In genomic region chr11:65678824-65679402, GRCm38 (mm10) we compare ENCODE assay signal across 8 mouse cellular contexts.
DNase-seq lines count a peak whose midpoint lies in the region; ATAC-seq and TF ChIP-seq lines count a peak whose summit lies in the region.

No protein-coding gene starts in this region.

- no peaks in the 10 kb centered on the region for H3K36me3 ChIP-seq in liver, embryonic 14.5 days (replicated peaks; ENCODE audit: control insufficient read depth, insufficient read depth, low read depth)

- no peak overlapping the region for H3K27ac ChIP-seq in liver, embryonic 14.5 days

- WGBS in liver, embryonic 14.5 days (ENCODE audit: insufficient replicate concordance), result 31% methylated on average over 12 of the region's 12 CpGs

- TF ChIP-seq CTCF in liver, embryonic 14.5 days (IDR thresholded peaks at IDR 0.05; ENCODE audit: low read depth), result peak; percentile 67

- H3K4me2 ChIP-seq in liver, embryonic 14.5 days (ENCODE audit: low read depth), result no peak overlapping the region

- peak; percentile 13 for DNase-seq in kidney, adult 18-20 months
- DNase-seq in kidney, adult 11 months, result no peak
- peak; percentile 10 for DNase-seq in brain, embryonic 18.5 days (ENCODE audit: low read depth, low spot score)
- peak; percentile 5 to 11 for DNase-seq in kidney, adult 8-10 months
- peak; percentile 2 to 16 (median 10) for DNase-seq in liver, embryonic 14.5 days (ENCODE audit: low read depth in 3 of 3, low spot score in 3 of 3)
- peak; percentile 30 for DNase-seq in retina, postnatal 7 days (ENCODE audit: low read depth, low spot score)
- no peak for DNase-seq in ovary, postnatal 10 days (ENCODE audit: low spot score)

- H3K27me3 ChIP-seq in liver, embryonic 14.5 days (ENCODE audit: control insufficient read depth, insufficient read depth, low read length), result no peaks in the 10 kb centered on the region

- H3K4me3 ChIP-seq in liver, embryonic 14.5 days (ENCODE audit: insufficient read depth in 1 of 2, low read depth in 2 of 2, low read length in 2 of 2), result no peak overlapping the region

- ATAC-seq in granulocyte monocyte progenitor cell, adult 5-6 weeks (replicated peaks; ENCODE audit: poor library complexity, severe bottlenecking), result peak; percentile 54
- ATAC-seq in liver, embryonic 14.5 days (ENCODE audit: insufficient read depth), result no peak

- no peaks in the 10 kb centered on the region for H3K9me3 ChIP-seq in liver, embryonic 14.5 days (ENCODE audit: control insufficient read depth, low read length)

- no peak for TF ChIP-seq EP300 in liver, embryonic 14.5 days (IDR thresholded peaks at IDR 0.05; ENCODE audit: low read depth)

- H3K4me1 ChIP-seq in liver, embryonic 14.5 days (replicated peaks; ENCODE audit: control insufficient read depth in 2 of 2, insufficient read depth in 2 of 2, low read length in 1 of 2), result no peaks in the 10 kb centered on the region

- H3K9ac ChIP-seq in liver, embryonic 14.5 days (replicated peaks), result no peak overlapping the region

Comparison
In these comparisons a context has a peak if more than half of its experiments do, and no peak if none do; other contexts are left out.
1. DNase-seq: peak in kidney, adult 18-20 months (single experiment), brain, embryonic 18.5 days (single experiment), kidney, adult 8-10 months (2 of 2), liver, embryonic 14.5 days (3 of 3) and retina, postnatal 7 days (single experiment); none in kidney, adult 11 months (single experiment) and ovary, postnatal 10 days (single experiment).